Mouse (Mus musculus) urinary bladder, postnatal 36 days (tissue): ENCODE results near the gene Arhgap11a.

Source experiments
- DNase-seq, 2 experiments: peaks; one replicate each; pipeline ENCODE4 v3.0.0; 2022; ENCODE audit warnings: low spot score in 2 of 2, mixed read lengths in 1 of 2

Gene Arhgap11a

DNA sequence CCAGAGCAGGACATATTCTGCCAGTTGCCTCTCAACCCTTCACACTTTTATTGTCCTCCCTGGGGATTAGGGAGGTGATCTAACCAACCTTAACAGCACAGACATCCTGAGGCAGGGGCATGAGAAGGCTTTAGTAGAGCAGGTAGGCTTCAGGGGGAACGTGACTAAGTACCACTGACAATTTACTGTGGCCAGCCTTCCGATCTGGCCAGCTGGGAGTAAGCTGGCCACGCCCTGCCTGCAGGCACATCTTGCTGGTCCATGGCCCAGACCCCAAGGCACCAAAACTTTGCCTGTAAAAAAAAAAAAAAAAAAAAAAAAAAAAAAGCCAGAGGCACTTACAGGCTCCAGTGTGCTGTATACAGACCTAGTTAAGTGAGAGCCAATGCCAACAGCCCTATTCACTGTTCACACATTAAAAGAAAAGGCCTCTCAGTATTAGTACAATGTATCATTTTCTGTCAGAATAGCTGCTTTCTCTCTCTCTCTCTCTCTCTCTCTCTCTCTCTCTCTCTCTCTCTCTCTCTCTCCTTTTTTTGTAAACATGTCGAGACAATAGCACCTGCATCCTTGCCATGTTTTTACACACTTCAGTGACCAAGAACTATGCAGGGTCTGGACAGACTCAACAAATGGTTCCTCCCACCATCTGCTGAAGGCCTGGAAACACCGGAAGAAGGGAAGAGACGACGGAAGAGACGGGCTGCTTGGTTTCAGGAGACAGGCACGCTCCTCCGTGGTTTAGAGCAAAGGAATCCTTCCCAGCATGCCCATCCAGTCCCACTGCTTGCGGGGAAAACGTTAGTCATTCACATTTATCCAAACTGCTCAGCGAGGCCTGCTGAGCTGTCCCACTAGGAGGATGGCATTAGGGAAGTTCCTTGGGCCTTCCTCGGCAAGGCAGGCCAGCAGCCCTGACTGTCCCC, 30.5 kb downstream of the Arhgap11a start:
- no peak for DNase-seq

DNA sequence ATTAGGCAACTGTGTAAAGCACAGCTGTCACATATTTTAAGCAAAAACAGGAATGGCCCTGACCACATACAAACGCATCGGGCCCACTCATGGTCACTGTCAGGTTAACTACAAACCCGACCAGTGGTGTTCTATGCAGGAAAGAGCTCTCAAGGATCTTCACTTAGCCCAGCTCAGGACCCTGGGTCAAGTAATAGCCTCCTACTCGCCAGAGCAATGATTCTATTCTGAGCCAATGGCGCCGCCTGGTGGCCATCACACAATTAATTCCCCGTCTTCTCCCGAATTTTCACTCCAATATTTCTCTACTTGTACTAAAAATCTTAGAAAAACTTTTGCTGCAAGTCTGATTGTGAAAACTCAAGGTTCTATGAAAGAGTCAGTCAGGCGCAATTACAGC, 40.8 kb downstream of the Arhgap11a start:
- peak; percentile 53 to 64 for DNase-seq

DNA sequence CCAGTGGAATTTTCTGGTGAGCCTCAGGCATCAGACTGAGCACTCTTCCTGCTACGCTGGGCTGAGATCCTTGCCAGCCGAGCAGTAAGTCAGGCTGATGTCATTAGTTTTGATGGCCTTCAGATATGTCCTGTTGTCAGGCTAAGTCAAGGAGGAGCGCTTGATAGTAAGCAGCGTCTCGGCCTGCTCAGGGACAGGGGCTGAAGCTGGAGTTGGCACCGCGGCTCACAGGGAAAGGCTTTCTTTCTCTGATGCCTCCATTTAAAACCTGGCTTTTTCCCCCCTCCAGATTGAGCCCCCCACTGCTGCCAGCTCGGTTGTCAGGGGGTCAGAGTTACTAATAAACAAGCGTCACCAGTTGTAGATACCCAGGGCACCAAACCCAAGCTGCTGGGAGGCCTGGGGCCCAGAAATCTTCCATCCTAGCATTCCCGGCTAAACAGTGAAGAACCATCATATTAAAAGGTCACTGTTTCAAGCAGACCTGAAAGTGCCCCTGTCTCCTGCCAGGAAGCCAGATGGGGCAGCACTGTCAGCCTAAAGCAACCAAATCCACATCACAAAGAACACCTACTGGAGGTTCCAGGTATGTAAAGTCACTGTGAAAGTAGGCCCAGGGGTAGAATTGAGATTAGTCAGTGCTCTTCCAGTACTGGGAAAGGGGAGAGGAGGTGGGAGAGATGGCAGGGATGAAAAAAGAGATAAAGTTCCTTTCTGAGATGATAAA, 41.4 kb downstream of the Arhgap11a start:
- DNase-seq = no peak

DNA sequence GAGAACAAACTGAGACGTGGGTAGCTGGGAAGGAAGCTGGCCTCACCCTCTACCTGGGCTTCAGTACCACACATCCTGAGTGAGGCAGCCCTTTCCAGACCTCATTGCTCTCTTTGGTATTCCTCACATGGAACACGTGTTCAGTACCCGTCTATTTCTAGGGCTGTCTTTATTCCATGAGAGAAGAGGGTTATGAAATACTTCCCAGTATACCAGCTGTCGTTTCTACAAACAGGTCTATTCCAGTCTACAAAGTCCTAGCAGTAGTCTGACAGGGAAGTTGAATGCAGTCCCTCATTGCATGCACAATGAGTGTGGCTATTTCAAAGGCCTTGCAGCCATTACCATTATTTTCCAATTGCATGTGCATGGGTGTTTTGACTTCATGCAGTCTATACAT, 42.7 kb downstream of the Arhgap11a start:
- no peak for DNase-seq

DNA sequence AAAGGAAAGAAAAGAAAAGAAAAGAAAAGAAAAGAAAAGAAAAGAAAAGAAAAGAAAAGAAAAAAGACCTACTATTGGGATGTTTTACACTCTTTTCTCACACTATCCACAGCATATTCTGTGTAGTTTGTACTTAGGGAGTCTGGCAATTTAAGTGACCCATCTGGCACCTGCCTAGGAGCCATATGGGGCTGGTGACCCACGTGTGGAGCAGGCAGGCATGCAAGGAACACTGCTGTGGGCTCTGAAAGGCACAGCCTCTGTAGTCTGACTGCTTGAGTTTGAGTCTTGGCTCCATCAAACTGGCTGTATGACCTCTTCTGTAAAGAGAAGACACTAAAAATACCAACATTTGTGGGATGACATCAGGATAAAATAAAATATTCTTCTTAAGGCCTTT, 44.7 kb downstream of the Arhgap11a start:
- DNase-seq = no peak

DNA sequence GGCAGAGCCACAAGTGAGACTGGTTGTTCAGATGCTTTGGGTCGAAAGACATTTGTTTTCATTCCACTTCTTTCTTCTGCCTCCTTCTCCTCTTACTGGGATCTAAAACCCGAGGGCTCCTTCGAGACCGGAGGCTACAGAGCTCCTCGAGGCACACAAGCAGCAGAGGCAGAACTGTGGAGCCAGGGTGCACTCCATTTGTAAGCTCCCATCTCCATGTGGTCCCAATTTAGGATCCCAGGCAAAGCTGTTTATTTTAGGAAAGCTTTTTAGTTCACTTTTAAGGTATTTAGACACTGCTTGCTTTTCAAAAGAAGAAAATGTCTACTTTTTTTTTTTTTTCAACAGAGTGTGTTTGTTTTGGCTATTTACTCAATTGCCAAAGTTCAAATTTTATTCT, 47.6 kb downstream of the Arhgap11a start:
- no peak for DNase-seq

DNA sequence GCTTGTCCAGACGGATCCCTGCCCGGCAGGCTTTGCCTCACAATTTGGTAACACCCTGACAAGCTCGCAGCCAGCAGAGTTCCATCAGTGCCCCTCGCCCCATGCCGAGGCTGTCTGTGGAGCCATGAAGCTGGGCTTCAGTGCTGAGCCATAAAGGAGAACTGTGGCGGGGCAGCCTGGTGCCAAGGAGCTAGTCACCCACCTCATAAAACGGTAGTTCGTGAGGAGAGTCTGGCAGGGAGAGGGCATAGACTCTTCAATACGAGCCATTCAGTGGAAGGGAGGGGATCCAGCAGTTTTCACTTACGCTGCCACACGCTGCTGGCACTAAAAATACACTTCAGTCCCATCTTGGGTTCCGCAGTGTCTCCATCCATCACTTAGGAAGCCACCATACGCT, 49.9 kb downstream of the Arhgap11a start:
- DNase-seq = no peak

DNA sequence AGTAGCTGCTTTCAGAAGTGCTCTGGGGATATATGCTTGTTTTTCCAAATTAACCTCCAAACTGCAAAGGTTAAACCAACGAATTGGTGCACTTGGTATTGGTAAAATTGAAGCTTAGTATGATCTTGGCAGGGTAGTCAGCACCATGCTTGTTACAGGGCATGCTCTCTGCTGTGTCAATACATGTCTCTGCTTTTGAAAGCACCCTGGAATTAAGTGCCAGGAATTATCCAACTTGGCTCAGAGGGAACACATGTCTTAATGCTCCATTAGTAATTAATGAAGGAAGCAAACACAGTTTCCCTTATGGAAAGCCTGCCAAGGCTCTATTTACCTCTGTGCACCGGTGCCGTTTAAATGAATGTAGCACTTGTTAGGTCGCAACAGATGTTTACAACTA, 53.3 kb downstream of the Arhgap11a start:
- no peak for DNase-seq

DNA sequence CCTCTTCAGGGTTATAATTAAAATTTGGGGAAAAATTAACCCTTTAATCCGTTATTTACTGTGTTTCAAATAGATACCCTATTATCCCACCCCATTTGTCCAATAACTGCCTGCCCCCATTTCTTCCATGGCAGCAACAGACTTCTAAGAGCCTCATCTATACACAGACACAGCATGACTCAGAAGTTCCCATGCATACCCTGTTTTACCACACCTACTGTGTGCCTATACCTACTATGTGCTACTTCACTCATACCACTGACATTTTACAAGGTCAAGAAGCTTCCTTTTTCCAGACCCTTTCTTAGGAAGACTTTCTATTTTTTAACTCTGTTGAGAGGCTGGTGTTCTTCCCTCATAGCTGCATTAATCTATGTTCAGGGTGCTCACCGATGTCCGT, 54.9 kb downstream of the Arhgap11a start:
- no peak for DNase-seq

DNA sequence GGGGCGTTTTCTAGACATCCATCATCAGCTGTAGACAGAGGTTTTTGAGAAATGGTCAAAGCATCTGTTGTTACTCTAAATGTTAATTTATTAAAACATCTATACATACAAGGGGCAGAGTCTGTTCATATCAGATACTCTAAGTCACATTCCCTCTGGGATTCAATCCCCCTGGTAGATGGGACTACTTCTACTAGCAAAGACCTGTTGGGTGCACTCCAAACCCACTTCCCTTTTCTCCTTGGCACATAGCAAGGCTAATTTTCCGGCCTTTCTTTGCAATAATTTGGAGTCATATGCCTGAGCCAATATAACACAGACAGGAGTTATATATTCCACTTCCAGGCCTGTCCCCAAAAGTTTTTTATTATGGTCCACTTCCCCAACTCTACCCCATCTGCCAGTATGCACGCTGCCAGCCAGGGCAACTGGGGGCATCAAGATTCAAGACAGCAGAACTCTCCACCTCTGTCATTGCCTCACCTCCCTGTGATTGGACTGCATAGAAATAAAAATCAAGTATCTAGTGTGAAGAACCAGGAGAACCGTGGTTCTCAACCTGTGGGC, 59.6 kb downstream of the Arhgap11a start:
- DNase-seq = no peak

DNA sequence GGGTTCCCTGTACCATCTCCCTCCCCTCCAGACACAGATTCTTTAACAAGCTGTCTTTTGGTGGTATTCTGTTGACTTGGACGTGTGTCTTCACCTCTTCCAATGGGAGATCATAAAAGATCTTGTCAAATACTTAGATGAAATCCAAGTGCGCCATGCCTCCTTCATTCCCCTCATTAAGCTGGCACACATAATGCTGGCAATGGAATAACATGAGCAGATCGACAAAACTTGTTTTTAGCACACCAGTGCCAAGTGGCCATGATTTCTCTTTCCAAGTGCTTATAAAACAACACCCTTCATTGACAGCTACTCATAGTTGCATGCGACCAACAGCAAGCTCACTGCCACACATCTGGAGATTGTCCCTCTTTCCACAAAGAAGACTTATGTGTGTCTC, 60.6 kb downstream of the Arhgap11a start:
- no peak for DNase-seq

DNA sequence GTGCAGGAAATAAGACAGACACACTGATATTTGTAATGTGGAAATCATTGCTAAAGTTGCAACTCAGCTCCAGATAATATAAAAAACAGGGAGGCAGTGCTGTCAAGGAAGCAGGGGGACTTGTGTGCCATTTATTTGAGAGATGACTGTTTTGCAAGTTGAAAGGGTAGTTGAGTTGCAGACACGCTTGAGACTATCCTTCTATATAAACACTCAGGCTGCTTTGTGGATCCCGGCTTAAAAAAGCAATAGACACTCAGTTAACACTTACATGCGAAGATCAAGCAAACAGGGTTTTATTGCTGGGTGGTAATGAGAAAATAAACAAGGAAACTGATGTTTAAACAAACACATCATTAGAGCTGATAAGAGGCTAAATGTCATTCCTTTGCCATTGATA, 63.6 kb downstream of the Arhgap11a start:
- DNase-seq = no peak

DNA sequence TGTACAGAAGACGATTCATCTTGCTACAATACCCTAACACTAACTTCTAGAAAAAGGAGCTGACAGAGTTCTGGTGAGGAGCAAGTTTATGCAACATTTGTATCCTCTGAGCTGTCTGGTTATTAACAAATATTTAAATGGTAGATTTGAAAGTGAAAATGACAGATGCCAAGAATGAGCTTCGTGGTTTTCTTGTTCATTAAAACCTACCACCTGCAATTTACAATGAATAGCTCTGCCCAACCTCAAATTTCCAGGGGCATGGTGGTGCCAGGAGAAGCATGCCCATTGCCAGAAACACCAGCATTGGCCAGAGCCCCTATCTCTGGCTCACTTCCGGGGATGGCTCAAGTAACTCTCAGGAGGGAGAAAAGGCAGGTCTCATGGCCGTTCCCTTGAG, 66.9 kb downstream of the Arhgap11a start:
- no peak for DNase-seq
